Mouse (Mus musculus) telencephalon, adult 2 months (tissue): Measurements from ENCODE around the gene Itga2b.

Source experiments
- DNase-seq: peaks from one replicate; pipeline ENCODE4 v3.0.0-alpha.2; 2011; ENCODE audit warnings: low read depth, low spot score

The Itga2b gene

DNA sequence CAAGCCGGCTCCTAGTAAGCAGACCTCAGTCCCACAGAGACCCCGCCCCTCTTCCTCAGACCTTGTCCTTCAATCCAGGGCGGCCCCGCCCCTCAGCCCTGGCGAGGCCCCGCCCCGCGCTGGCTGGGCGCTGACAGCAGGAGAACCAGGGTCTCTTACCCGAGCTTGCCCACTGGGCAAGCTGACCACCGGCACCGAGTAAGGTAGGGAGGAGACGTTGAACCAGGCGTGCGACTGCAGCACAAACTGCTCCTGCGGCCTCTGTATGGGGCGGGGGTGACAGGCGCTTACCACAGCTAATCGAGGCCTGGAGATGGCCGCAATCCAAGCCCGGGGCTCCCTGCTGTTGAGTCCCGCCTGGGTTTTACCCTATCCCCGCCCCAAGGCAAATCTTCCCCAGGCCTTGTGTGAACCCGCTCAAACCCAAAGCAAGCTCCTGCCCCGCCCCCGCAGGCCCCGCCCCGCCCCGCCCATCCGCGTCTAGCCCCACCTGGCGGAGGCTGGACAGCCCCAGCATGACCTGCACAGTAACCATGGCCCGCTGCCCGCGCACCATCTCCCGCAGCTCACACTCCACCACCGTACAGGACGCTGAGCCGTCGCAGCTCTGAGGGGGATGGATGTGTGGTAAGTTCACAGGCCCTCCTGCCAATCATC is 14.1 kb downstream of the Itga2b start:
- no peak for DNase-seq

DNA sequence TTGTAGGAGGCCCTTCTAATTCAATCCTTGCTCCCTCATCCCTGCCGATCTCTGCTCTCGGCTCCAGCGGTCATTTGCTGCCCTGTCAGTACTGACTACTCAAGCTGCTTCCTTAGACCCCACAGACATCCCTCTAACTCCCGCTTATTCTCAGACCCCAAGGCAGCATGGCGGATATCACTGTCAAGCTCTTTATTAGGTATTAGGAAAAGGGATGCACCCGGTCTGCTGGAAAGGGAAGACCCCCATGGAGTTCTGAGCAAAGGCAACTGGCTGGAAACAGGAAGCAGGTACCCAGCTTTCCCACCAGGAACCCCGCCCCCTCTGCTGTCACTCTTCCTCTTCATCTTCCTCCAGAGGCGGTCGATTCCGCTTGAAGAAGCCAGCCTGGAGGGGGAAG is 16.8 kb downstream of the Itga2b start:
- DNase-seq = no peak

DNA sequence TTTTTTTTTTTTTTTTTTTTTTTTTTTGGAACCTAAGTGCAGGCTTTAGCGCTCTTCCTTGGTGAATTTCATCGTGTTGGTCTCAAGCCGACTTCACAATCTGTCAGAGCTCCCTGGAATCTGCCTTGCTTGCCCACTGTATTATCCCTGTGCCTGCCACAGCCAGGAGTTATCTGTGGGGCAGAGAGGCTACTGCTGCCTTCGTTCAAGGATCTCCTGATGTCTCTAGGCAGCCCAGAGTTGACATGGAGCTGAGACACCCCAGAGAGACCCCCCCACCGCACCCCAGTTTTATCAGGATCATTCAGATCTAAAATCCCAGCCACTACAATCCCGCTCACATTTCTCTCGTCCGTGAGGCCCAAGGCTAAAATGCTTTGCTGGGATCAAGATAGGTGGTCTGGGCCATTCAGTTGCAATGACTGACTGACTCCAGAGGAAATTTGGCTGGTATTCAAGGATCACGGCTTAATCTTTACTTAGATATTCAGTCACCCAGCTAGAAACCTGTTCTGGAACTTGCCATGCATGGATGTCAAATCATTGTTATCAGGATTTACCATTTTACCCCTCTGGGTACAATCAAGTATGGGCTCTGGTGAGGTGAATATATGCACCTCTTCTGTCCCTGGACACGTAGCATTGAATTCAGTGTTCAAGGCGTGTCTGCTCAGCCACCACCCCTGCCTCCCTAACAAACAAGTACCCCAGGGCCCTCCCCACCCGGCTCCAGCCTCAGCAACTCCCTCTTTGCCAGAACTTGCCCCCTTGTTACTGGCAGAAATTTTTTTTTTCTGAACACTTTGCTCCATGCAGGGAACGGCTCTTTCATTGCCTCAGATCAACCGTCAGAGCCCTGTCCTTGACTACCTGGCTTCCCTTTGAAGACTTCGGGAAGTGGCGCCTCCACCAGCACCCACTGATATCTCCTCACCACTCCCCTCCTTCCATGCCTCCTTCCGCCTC is 20.6 kb downstream of the Itga2b start:
- peak; percentile 73 for DNase-seq

DNA sequence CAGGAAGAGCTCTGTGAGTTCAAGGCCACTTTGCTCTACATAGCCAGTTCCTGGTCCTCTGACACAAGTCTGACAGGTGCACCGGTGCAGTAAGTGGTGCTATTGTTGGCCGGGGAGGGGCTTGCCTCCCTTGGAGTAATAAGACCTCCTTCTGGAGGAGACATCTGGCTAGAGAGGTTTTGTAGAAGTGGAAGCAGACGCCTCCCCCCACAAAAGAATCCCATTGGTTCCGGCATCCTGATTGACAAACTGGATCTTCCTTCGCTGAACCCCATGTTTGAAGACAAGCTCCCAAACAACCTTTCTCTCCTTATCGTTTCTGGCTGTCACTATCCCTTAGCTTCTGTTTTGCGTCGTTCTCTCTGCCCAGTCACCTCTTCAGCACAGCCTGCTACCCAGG is 21.6 kb downstream of the Itga2b start:
- DNase-seq = peak; percentile 81

DNA sequence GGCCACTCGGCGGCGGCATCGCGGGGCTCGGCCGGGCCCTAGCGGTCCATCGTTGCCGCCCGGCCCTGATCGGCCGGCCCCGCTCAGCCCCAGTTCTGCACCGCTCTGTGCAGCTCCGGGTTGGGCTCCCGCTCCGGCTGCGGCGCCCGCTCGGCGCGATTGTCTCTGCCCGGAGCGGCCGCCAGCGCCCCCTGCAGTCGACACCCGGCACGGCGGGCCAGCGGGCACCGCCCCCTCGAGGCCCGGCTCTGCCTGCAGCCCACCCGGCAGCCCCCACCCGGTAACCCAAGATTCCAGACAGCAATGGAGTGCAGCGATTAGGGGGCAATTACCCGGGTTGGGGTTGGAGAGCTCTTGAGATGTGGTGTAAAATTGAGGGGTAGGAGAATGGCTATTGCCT is 22.4 kb downstream of the Itga2b start, which contains the start of gene Fam171a2:
TSS of gene Fam171a2 (minus strand) at position 186 of the 400 bp plus-strand sequence.
- no peak for DNase-seq

DNA sequence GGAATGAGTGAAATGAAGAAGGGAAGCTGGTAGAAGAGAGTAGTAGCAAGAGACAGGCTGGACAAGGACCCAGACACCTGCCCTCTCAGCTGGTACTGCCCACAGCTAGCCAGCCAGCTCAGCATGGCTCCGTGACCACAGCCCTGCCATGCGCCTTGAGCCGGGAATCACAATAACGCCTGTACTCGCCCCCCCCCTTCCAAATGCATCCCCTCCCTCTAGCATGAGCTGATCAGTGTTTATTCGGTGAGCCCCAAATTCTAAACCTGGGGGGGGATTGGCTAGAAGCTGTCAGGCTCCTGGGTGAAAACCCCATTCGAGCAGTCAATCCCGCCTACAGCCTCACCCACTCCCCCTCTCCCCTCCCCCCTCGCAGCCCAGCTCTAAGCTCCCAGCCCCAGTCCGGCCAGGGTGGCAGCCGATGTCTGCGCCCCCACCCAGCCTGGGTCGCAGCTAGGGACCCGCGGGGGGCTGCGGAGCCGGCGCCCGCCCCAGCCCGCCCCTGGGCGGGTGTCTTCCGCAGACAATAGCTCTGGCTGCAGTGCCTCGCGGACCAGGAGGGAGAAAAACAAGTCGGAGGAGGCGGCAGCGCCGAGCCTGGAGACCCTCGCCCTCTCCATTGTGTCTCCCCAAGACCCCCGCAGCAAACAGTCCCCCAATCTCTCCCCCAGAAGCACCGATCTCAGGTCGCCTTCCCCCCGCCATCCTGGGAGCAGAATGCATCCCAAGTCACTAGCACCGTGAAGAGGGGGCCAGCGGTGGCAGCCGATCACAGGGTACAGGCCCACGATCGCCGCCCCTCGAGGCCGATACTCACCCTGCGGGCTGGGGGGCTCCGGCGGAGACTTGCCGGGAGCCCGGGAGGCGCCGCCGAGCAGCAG is 23.1 kb downstream of the Itga2b start:
- no peak for DNase-seq

DNA sequence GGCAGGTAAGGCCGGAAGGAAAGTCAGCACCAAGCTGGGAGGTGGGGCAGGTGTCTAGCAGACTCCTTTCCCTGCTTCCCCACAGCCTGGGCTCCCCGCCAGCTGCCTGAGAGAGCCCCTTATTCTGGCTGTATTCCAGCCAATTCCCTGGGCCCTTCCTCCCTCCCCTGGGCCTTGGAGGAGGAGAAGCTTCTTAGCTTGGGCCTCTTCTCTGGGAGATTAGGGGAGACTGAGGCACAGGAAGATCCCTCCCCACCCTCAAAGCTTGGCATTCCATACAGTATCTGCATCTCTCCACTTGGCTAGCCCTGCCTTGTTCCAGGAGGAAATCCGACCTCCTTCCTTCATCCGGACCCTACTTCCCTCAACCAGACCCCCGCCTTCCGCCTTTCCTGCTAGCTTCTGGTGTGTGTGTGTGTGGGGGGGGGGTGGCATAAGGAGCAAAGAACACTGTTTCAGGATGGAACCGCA is 24.0 kb downstream of the Itga2b start:
- no peak for DNase-seq

DNA sequence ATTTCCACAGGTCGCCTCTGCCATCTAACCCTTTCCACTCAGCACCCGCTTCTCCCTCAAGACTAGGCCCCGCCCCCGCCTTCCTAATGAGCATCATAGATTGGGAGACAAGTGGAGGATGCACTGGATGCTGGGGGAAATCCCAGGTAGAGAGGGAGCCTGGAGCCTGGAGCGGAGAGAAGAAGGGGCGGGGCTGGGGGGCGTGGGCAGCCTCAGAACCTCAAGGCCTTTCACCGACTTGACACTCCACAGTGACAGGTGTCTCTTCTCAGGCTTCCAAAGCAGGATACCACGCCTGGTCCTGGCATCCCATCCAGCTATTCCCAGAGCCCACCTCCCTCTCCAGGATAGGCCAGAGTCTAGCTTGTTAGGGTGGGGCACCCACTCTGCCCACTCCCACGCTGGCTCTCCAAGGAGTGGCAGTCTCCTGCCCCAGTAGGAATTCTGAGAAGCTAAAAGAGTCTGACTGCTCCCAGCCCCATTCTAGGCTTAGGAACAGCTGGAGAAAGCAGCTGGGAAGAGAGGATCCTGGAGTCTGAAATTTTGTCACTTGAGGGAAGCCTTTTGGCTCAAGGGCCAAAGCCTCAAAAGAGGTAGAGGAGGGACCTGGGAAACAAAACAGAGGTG is 24.5 kb downstream of the Itga2b start:
- no peak for DNase-seq

DNA sequence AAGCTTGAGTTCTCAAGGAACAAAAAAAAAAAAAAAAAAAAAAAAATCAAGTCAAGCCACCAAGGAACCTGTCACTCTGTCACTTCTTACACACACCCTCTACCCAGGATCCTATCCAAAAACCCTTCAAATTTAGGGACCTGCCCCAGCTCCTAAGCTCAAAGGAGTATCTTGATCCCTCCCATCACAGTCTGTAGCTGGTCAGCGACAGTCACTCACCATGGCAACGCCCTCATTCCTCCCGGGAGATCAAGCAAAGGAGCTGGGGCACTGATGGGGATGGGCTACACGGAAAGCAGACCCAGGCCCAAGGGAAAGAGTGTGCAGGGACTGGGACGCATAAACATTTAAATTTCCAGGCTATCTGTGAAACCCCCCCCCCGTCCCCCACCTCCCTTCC is 25.1 kb downstream of the Itga2b start:
- DNase-seq = no peak

DNA sequence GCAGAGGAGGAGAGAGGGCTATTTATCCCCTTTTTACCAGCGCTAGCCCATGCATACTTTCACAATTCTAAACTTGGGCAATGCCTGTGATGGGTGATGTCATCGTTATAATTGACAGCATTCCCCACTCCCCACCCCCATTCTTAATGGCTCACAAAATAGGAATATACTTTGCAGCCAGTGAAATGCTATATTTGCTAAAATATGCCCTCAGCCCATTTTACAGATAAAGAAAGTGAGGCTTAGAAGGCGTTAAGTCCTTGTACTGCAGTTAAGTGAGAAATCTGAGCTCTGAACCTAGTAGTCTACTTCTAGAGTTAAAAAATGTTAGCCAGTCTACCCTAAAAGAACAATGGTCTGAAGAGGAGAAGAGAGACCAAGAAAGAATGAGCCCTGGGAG is 25.6 kb downstream of the Itga2b start:
- no peak for DNase-seq

DNA sequence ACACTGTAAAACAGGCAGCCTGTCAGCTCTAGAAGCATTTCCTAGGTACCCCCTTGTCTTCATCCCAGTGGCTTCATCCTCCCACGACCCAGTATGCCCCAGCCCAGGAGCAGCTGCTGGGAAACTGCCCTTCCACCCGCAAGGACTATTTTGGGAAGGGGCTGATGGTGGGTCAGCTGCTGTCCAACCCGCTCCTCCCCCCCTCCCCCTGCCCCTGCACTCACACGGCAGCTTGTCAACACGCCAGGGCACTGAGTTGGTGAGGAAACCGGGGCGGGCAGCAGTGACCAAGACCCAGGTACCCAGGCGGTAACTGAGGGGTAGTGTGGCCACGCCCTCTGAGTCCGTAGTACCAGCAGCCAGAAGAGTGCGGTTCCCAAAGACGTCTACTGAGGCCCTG is 26.2 kb downstream of the Itga2b start:
- DNase-seq = no peak

DNA sequence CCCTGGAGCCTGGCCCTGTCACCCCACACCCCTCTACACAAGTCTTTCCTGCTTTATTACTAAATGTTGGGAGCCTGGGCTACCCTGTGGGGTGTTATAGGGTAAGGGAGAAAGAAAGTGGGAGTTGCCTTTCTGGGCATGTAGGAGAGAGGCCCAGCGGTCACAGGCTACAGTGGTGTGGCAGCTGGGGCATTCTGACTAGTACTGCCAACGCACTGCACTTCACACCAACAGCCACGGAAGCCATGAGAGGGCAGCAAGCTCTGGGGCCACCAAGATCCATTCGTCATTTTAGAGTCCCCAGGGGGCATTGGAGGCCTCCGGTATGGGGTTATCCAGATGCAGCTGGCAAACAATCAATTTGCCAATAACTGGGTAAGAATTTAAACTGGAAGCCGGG is 27.8 kb downstream of the Itga2b start:
- no peak for DNase-seq

DNA sequence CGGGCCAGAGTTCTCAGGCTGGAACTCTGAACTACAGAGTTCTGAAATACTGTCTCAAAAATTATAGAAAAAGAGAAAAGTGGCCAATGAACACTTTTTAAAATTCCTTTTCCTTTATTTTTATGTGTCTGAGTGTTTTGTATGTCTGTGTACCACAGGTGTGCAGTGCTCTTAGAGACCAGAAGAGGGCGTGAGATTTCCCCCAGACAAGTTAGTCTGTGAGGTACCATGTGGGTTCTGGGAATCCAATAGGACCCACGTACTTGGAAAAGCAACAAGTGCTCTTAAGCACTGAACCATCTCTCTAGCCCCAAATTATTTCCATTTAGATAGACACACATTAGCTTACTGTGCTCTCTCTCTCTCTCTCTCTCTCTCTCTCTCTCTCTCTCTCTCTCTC is 28.5 kb downstream of the Itga2b start:
- no peak for DNase-seq

DNA sequence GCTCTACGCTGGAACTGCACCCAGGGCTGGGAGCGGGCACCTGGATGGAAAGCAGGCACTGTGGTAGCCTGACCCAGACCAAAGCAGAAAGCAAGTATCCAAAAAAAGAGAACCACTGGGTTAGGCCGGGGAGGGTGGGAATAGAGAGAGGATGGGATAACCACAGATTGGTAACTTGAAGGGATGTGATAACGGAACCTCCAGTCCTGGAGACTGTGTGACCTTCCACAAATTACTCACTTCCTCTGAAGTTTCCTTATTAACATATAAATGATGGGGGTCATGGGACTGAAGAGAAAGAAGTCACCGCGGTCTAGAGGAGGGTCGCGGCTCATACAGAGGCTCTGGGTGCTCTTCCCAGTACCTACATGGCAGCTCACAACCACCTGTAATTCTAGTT is 29.7 kb downstream of the Itga2b start:
- no peak for DNase-seq

DNA sequence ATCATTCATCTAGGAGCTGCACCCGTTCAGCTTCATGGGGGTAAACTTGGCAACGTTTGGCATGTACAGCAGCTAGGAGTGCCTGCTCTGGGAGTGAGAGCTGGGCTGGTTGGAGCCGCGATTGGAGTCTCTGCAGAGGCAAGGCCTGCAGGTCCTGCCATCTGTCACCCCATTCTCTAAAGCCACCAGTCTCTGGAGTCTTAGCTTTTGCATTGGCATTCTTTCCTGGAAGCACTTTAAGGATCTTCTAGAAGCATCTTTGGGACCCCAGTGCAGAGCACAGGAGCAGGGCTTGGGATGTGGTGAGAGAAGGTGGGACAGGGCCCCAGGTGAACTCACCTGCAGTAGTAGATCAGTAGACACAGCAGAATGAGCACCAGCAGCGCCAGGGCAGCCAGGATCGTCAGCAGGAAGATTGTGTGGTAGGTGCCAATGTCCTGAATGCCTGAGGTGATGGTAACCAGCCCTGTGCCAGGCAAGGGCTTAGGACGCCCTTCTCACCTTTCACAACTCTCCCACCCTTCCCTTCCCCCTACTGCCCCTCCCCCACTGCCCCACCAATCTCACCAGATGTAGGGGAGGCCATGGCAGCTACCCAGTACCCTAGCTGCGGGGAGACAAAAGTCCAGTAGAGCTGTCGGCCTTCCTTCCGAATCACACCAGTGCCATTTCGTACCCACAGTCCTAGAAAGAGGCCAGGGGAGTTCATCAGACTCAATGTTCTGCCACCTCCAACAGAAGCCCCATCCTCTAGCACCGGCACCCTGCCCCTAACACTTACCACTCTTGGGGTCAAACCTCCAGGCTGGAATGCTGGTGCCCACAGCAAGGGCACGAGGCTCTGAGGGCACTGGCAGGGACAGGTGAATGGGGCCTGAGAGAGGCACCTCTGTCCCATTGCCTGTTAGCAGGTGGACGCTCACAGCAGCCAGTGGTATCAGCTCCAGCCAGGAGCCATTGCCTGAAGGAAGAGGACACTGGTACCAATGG is 30.5 kb downstream of the Itga2b start:
- DNase-seq = no peak

DNA sequence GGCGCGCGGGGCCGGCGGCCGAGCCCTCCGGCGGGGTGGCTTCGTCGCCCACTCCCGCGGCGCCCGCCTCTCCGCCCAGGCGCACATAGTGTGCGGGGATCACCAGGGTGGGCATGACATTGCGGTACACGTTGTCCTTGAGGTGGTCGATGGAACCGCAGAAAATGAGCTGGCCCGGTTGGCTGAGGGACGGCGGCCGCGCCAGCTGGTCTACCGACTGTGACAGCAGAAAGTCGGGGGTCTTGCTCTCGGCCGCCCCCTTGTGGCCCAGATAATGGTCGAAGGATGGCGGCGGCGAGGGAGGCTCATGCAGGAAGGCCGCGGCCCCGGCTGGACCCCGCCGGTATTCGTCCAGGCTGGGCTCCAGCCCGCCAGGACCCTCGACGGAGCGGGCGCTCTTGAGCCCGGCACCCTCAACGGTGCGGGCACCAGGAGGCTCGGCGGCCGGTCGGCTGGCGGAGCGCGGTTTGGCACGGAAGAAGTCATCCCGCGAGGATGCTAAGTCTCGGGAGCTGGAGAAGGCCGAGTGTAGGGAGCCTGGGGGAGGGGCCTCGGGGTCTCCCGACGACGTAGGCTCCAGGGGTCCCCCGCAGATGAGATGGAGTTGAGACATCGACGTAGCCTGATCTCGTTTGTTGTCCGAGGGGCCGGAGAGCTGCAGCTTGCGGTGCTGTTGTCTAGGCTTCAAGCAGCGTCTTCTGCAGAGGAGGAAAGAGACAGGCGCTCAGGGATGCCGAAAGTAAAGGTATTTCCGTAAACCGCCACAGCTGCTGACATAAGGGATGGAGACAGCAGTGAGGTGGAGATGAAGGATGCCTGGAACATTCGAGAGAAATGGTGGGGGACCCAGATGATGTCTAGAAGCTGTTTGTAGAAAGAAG is 31.5 kb downstream of the Itga2b start:
- DNase-seq = no peak

DNA sequence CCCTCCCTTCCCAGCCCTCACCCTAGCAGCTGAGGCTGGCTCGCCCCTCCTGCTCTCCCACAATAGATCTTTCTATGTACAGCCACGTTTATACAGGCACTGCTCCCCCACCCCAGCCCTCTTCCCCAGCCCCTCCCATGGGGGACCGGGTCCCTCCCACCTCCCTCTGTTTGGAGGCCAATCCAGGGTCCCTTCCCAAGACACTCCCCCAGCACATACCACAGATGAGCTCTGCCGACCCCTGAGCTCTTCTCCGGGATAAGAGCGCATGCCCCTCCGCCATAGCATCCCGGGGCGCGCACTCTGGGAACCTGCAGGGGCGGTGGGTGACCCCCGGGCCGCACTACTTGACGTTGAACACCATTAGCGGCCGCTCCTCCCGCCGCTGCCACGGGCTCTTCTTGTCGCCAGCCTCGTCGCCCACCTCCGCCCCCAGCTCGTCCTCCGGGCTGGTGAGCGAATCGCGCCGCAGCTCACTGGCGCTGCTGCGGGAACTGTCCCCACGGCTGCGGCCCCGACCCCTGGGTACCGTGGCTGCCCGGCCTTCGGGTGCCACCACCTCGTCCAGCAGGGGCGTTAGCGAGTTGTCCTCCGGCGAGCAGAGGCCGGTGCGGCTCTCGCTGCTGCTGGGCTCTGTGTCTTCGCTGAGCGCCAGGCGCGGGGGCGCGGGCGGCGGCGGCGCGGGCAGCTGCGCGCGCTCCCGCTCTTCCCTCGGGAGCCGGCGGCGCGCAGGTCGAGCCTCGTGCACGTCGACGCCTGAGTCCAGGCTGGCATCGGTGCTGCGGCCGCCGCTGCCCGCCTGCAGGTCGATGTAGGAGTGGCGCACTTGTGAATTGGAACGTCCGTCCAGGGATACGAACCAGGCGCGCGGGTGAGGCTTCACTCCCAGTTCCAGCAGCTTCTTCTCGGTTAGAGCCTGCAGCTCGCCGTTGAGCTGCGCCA is 32.5 kb downstream of the Itga2b start:
- no peak for DNase-seq

DNA sequence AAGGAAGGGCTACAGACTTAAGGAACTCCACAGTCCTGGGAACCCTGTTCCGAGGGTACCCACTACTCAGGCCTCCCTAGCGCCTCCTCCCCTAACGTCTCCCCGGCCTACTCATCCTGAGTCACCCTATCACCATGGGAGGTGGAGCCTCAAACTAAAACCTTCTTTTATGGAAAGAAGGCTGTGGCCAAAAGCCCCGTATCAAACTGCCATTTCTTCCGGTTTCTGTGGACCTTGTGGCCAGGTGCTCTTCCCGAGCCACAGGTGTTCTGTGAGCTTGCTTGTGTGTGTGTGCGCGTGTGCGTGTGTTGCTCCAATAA is 33.5 kb downstream of the Itga2b start:
- no peak for DNase-seq
